Mouse (Mus musculus) right cerebral cortex, adult 18-20 months (tissue): ENCODE measurements around the gene Hif1an.
A peak's percentile ranks its signal among the peaks of the same experiment; 100 is the strongest.

Experiments used
- DNase-seq: peaks from one replicate; pipeline ENCODE4 v3.0.0; 2022; ENCODE audit warnings: mixed read lengths

The Hif1an gene

GRCm38 (mm10) chr19:44562652-44563206 is at the start of gene Hif1an:
Gene Hif1an, plus strand, starts transcription at chr19:44562850.
- DNase-seq, result peak; percentile 95

- no peak for DNase-seq
Observed at GRCm38 (mm10) chr19:44513054-44513833, 49.4 kb upstream of the Hif1an start.

DNA sequence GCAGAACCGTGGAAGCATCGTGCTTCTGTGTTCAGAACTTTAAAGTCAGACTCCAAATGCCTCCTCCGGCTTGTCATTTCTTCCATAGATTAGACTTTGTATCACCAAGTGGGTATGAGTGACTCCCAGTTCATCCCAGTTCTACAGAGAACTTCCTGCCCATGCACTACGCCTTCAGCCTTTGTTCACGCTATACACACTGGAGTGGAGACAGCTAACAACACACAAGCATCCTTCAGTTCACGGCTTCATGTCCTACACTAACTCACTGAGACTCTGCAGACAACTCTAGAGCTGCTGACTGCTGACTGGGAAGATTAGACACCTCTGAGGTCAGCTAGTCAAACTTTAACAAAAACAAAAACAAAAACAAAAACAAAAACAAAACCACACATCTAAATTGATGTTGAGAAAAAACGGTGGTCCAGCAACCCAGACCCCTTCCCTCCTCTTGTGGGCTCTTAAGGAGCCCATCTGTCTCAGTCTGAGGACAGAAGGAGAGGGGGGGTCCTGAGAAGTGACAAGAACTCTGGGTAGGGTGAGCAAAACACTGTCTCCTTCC is 48.6 kb upstream of the Hif1an start:
- no peak for DNase-seq

- DNase-seq, result no peak
Observed at GRCm38 (mm10) chr19:44514521-44515451, 47.9 kb upstream of the Hif1an start.

DNA sequence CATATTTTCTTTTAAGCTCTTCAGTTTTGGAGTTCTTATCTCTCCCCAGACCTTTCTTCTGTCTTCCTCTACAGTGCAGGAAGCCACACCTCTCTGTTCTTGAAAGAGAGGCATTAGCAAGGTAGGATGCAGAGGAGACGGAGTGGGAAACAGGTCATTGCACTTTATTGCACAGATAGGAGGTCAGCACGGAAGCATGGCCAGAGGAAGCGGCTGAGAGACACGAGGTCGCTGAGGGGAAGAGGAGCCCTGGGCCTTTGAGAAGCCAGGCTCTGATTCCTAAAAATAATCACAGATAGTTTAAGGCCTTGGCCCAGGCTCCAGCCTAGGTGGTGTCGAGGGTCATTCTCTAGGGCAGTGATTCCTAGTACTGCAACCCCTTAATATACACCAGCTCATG is 46.9 kb upstream of the Hif1an start:
- no peak for DNase-seq

DNA sequence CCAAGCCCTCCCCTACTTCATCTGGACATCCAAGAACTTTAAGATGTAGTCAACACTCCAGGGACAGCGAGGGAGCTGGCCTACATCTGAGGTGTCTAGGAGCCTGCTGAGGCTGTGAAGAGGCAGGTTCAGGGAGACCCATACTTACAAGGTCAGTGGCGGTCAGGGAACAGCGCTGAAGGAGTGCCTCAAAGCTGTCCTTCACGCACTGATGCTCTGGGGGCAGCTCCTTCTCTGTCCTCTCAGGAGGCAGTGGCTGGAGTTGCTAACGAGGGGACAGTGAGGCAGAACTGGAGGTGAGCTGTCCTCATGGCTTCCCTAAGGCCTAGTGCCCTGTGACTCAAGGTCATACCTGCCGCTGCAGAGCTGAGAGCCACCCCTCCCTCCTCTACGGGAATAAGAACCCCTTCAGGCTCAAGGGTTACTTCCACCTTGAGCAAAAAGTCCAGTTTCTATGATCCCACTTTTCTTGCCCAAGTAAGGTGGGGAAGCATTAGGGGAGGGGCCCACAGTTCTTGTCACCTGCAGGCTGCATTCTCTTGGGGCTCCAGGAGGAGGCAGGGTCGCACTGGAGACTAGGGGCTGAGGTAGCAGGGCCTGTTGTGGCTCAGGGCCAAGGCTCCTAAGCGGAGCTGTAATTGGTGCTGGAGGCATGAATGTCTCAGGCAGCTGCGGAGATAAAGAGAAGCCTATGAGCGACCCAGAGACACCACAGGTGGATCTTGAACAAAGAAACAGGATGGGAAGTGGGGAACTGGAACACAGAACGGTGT is 44.5 kb upstream of the Hif1an start:
- no peak for DNase-seq

DNA sequence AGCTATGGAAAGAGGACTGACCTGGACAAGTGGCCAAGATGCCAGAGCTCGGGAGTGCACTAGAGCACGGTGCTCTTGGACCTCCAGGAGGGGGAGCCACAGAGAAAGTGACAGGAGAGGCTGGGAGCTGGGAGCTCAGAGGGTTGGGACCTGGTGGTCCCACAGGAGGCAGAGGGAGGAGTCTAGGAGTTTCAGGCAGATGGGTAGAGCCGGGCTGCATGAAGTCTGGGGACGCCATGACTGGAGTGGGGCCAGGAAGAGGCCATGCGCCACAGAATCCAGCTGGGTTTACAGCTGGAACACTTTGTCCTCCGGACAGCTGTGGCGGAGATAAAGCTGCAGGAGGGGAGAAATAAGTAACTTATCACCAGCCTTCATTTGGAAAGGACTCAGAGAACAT is 43.5 kb upstream of the Hif1an start:
- no peak for DNase-seq

DNA sequence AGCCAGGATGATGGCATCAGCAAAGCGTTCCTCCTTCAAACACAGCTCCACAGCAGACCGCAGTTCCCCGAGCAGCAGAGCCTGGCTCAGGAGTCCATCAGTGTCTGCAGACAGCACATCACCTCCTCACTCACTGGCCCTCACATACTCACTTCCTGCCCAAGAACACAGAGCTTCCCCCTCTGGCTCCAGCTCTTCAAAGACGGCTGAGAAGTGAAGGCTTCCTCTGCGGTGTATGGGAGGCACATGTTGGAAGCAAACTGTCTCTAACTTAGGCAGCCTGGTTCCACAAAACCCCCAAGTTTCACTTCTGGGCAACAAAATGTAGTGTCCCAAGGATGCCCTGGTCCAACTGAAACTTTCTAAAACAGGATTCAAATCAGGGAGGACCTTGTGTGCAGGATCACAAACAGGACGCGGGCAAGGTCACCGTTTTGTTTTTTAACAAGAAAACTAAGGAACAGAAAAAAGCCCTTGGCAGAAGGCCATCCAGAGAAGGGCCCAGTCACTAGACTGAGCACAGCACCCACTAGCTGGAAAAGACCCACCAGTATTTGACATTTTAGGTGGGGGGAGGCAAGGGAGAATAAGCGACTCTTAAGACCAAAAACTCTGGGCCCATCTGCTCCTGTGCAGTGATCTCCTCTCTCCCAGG is 37.0 kb upstream of the Hif1an start:
- no peak for DNase-seq

- no peak for DNase-seq
Observed at GRCm38 (mm10) chr19:44530018-44530417, 32.6 kb upstream of the Hif1an start.

GRCm38 (mm10) chr19:44535376-44535775 is 27.3 kb upstream of the Hif1an start:
- DNase-seq, result no peak

DNA sequence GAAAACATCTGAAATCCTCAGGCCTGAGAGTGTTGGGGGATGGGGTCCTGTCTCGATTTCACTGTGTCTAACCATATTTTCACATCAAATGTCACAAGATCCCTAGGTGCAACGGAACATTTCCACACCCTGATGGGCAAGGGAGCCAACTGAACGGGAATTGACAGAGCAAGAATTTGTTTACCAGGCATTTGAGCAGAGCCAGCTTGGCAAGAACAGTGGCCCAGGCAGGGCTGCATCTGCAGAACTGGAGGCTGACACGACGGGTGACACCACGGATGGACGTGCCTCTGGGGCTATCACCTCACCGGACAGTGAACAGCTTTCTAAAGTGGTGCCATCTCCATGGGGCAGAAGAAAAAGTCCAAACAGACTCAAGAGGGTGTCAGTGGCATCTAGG is 25.2 kb upstream of the Hif1an start:
- DNase-seq, result no peak

DNA sequence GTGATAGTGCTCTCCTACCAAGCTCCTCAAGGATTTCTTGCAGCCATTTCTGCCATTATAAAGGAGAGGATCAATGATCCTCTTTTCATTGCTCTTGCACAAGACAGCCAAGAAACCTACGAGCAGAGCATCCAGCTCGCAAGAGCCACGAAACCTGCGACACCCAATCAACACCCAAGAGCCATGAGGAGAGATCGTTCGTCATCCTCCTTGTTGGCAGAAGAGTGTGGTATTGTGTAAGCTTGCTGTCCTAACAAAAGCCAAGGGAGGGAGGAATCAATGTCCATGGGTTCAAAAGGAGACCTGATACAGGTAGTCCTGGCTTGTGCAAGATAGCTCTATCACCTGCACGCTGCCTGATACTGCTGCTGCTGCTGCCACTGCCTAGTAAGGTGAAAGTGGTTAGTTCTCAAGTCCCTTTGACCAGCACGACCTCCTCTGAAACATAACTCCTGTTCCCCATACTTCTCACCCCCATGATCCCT is 19.9 kb upstream of the Hif1an start:
- no peak for DNase-seq

GRCm38 (mm10) chr19:44544372-44544771 is 18.3 kb upstream of the Hif1an start:
- no peak for DNase-seq

GRCm38 (mm10) chr19:44544775-44545174 is 17.9 kb upstream of the Hif1an start:
- peak; percentile 57 for DNase-seq

DNA sequence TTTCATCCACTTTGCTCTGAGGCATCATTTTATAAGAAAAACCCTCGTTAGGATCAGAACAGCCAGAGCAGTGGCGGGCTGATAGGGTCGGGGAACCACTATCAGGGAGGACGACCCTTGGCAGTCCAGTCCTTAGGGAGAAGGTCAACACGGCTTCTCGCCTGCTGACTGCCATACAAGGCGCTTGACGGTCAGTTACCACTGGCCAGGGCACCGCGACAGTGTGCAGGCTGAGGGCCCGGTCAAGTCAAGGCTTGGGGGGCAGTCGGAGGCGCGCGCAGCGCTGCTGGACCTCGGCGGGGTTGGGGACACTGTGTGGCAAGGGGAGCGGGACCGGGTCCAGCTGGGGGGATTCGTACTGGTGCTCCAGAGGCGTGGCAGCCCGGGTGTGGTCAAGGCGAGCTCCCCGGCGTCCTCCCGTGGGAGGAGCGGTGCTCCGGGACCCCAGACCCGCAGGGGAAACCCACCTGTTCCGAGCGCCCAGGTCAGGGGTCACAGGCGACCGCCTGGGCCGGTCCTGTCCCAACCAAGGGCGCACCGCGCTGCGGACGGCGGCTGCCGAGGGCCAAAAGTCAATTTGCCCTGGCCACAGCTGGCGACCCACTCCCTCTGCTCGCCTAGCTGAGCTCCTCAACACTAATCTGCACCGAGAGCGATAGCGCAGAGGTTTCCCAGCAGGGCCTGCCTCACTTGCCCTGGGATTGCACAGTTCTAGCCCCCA is 17.2 kb upstream of the Hif1an start, which contains the start of gene Sec31b:
Gene Sec31b, minus strand, starts transcription at position 544 of the 721 bp plus-strand sequence.
- peak; percentile 14 for DNase-seq

DNA sequence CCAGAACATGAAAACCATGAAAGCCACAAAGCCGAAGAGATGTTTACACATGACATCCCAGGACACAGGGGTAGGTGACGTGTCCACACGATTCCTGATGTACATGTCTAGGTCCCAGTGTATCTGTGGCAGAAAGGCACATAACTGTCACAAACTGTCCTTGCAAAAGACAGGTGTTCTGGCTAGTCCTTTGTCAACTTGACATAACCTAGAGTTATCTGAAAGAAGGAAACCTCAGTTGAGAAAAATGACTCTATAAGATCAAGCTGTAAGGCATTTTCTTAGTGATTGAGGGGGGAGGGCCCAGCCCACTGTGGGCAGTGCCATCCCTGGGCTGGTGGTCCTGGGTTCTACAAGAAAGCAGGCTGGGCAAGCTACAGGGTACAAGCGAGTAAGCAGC is 9.9 kb upstream of the Hif1an start, which contains the start of gene Gm20538:
Gene Gm20538, minus strand, starts transcription at position 101 of the 400 bp plus-strand sequence.
- no peak for DNase-seq

GRCm38 (mm10) chr19:44553286-44553685 is 9.4 kb upstream of the Hif1an start:
- DNase-seq, result no peak

DNA sequence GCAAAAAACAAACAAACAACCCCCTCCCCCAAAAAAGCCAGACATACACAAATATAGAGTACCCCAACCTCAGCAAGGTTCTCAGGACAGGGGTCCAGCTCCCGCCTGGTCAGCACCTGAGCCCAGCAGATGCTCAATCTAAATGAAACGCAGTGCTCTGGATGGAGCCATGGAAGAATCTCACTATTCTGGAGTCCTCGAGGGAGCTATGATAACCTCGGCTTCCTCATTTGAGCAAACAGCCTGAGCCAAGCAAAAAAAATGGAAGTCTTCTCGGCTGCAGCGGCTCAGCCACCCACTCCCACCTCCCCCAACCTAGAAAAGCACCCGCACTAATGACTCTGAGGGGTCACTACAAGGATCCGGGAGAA is 8.2 kb upstream of the Hif1an start:
- DNase-seq, result no peak

- DNase-seq, result peak; percentile 97
Observed at GRCm38 (mm10) chr19:44554861-44555590, 7.6 kb upstream of the Hif1an start, which contains the start of gene Ndufb8. Gene Ndufb8, minus strand, starts transcription at chr19:44555440.

DNA sequence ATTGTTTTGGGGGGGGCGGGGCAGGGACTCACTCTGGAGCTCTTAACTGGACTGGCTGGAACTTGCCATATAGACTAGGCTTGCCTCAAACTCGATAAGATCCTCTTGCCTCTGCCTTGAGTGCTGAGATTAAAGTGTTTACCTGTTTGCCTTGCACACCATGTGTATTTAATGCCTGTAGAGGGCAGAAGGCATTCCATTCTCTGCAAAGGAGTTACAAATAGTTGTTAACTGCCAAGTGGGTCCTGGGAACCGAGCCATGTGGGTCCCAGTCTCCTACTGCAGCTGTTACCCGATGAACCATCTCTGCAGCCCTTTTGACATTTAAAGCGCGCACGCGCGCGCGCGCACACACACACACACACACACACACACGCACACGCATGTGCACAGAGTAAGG is 1.4 kb downstream of the Hif1an start:
- no peak for DNase-seq
